Mouse (Mus musculus) forebrain, embryonic 15.5 days (tissue): ENCODE results near the gene Apol7b. TPM values are rescaled to one million over a fixed set of nuclear protein-coding genes. Genes with fewer than 3 reads are reported as not detected.
"Not testable (repeated sequence)": the region's sequence is repeated elsewhere in the genome, so short reads cannot be mapped to it uniquely, and the experiment has no call there.

ENCODE experiments used
- ATAC-seq: fragments of 200-750 bp; cut with Nextera tagmentation; replicated peaks from 2 replicates; pipeline ENCODE4 v1.8.0; 2017; ENCODE audit warnings: mild to moderate bottlenecking, moderate TSS enrichment, moderate library complexity
- H3K27ac ChIP-seq: fragments of 300-500 bp; sonication (generic); replicated peaks from 2 replicates; pipeline ENCODE4 v1.5.1; 2015; ENCODE audit warnings: mild to moderate bottlenecking, inconsistent platforms
- H3K27me3 ChIP-seq: fragments of 300-500 bp; sonication (generic); 2 replicates; pipeline ENCODE4 v1.6.1; 2015; ENCODE audit warnings: inconsistent platforms
- H3K36me3 ChIP-seq: fragments of 300-500 bp; sonication (generic); 2 replicates; pipeline ENCODE4 v1.6.1; 2015; ENCODE audit warnings: mild to moderate bottlenecking, inconsistent platforms
- H3K4me1 ChIP-seq: fragments of 300-500 bp; sonication (generic); 2 replicates; pipeline ENCODE4 v1.6.1; 2015; ENCODE audit warnings: inconsistent platforms
- H3K4me2 ChIP-seq: fragments of 300-500 bp; sonication (generic); replicated peaks from 2 replicates; pipeline ENCODE4 v1.6.1; 2015; ENCODE audit warnings: mild to moderate bottlenecking, inconsistent platforms
- H3K4me3 ChIP-seq: fragments of 300-500 bp; sonication (generic); 2 replicates; pipeline ENCODE4 v1.5.1; 2015; ENCODE audit warnings: mild to moderate bottlenecking, inconsistent platforms
- H3K9ac ChIP-seq: fragments of 300-500 bp; sonication (generic); replicated peaks from 2 replicates; pipeline ENCODE4 v1.6.1; 2015; ENCODE audit warnings: mild to moderate bottlenecking, inconsistent platforms
- H3K9me3 ChIP-seq: fragments of 300-500 bp; sonication (generic); 2 replicates; pipeline ENCODE4 v1.6.1; 2016; ENCODE audit warnings: inconsistent platforms
- WGBS: fragments of 180-500 bp; shearing (Covaris S2); methylation state at CpG from one replicate; pipeline ENCODE4 v1.1.7; 2015; ENCODE audit warnings: mixed read lengths; 5-methylcytosine and 5-hydroxymethylcytosine counted together
- polyA plus RNA-seq: library from polyadenylated mRNA; unstranded; fragments of >200 nt; fragmentation: Nextera tagmentation; extraction: Ambion mirVana; gene quantifications from 2 replicates; pipeline ENCODE4 v1.2.1, GENCODE M21; 2015

Apol7b gene
- polyA plus RNA-seq, 1 experiment from 2014 or later = not detected

- not testable (repeated sequence) for H3K27ac ChIP-seq, H3K4me1 ChIP-seq, H3K4me2 ChIP-seq, H3K27me3 ChIP-seq, H3K9ac ChIP-seq, H3K9me3 ChIP-seq, H3K36me3 ChIP-seq, H3K4me3 ChIP-seq, ATAC-seq
- WGBS = 15% methylated on average over 5 of the region's 10 CpGs
Observed at GRCm38 (mm10) chr15:77416655-77417333, 30.5 kb downstream of the Apol7b start.

- H3K9ac ChIP-seq, H3K9me3 ChIP-seq, H3K4me1 ChIP-seq, H3K4me2 ChIP-seq, H3K36me3 ChIP-seq, H3K4me3 ChIP-seq, H3K27ac ChIP-seq, H3K27me3 ChIP-seq, ATAC-seq: not testable (repeated sequence)
- 66% methylated on average over 2 of the region's 2 CpGs for WGBS
Observed at GRCm38 (mm10) chr15:77415653-77416052, 31.6 kb downstream of the Apol7b start.

- not testable (repeated sequence) for H3K36me3 ChIP-seq, H3K27me3 ChIP-seq, H3K9me3 ChIP-seq, H3K9ac ChIP-seq, H3K4me2 ChIP-seq, ATAC-seq, H3K4me1 ChIP-seq, H3K4me3 ChIP-seq, H3K27ac ChIP-seq
- 18% methylated on average over 4 of the region's 4 CpGs for WGBS
Observed at GRCm38 (mm10) chr15:77412695-77413094, 34.6 kb downstream of the Apol7b start.

DNA sequence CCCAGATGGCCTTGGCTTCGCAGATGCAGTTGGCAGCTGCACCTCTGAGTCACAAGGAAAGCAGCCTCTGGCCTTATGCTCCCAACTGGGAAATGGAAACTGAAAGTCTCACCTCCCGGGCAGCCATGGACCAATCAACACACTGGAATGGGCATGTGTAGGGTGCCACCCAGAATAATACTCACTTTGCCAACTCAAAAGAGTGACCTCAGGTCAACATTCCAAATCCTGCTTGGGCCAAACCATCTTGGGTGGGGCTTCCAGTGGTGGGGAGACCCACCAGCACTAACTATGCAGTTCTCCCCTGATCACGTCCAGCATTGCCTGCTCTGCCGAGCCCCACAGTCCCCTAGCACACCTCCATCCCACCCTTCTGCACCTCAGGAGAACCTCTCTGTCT, 36.3 kb downstream of the Apol7b start, which contains the start of gene Apol9a:
Gene Apol9a (minus strand): TSS at position 101 of the 400 bp plus-strand sequence.
- not testable (repeated sequence) for H3K4me3 ChIP-seq, H3K27me3 ChIP-seq, H3K36me3 ChIP-seq, H3K9ac ChIP-seq, H3K27ac ChIP-seq, H3K9me3 ChIP-seq, ATAC-seq, H3K4me1 ChIP-seq, H3K4me2 ChIP-seq
- 100% methylated on average over 1 of the region's 4 CpGs for WGBS

GRCm38 (mm10) chr15:77406370-77406769, 40.9 kb downstream of the Apol7b start:
- H3K27ac ChIP-seq, ATAC-seq, H3K4me3 ChIP-seq, H3K4me2 ChIP-seq, H3K9ac ChIP-seq, H3K9me3 ChIP-seq, H3K4me1 ChIP-seq, H3K36me3 ChIP-seq, H3K27me3 ChIP-seq: not testable (repeated sequence)
- 76% methylated on average over 10 of the region's 10 CpGs for whole genome bisulfite sequencing

DNA sequence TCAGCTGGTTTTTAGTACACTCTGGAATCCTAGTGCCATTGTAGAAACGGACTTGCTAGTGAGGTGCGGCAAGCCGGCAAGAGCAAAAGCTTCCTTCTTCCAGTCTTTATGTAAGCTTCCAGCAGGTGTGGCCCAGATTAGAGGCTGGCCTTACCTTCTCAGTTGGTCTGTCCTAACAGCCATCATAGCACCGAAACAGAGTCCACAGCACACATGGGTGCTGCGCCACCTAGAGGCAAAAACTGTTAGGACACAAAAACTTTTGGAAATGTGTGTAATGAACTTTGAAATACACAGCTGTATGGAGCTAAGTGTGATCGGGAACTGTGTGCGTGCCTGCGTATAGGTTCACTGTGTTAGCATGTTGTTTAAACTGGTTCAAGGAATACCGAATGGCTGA, 48.3 kb downstream of the Apol7b start, which contains the start of gene Apol7a:
Gene Apol7a (minus strand): TSS at position 84 of the 400 bp plus-strand sequence.
- not testable (repeated sequence) for H3K4me1 ChIP-seq, H3K4me3 ChIP-seq, H3K27me3 ChIP-seq, H3K4me2 ChIP-seq, H3K9ac ChIP-seq, H3K9me3 ChIP-seq, H3K27ac ChIP-seq, H3K36me3 ChIP-seq, ATAC-seq
- WGBS = 62% methylated on average over 9 of the region's 9 CpGs

GRCm38 (mm10) chr15:77397450-77398132, 49.7 kb downstream of the Apol7b start:
- not testable (repeated sequence) for ATAC-seq, H3K27me3 ChIP-seq, H3K4me1 ChIP-seq, H3K9ac ChIP-seq, H3K27ac ChIP-seq, H3K4me3 ChIP-seq, H3K4me2 ChIP-seq, H3K36me3 ChIP-seq, H3K9me3 ChIP-seq
- 82% methylated on average over 11 of the region's 11 CpGs for WGBS

- WGBS = 67% methylated on average over 3 of the region's 3 CpGs
- H3K36me3 ChIP-seq, H3K27ac ChIP-seq, ATAC-seq, H3K9ac ChIP-seq, H3K9me3 ChIP-seq, H3K4me2 ChIP-seq, H3K4me1 ChIP-seq, H3K27me3 ChIP-seq, H3K4me3 ChIP-seq: not testable (repeated sequence)
Observed at GRCm38 (mm10) chr15:77393832-77394231, 53.5 kb downstream of the Apol7b start.

- Histone ChIP-seq H3K9me3 (no peaks in the 10 kb centered on the region), H3K4me1 (no peaks in the 10 kb centered on the region), H3K4me3 (no peak overlapping the region), H3K27ac (no peak overlapping the region), H3K27me3 (no peaks in the 10 kb centered on the region), H3K9ac (no peak overlapping the region), H3K36me3 (no peaks in the 10 kb centered on the region), H3K4me2 (no peak overlapping the region)
- 93% methylated on average over 2 of the region's 2 CpGs for WGBS
- ATAC-seq = no peak
Observed at GRCm38 (mm10) chr15:77387462-77387861, 59.8 kb downstream of the Apol7b start.

DNA sequence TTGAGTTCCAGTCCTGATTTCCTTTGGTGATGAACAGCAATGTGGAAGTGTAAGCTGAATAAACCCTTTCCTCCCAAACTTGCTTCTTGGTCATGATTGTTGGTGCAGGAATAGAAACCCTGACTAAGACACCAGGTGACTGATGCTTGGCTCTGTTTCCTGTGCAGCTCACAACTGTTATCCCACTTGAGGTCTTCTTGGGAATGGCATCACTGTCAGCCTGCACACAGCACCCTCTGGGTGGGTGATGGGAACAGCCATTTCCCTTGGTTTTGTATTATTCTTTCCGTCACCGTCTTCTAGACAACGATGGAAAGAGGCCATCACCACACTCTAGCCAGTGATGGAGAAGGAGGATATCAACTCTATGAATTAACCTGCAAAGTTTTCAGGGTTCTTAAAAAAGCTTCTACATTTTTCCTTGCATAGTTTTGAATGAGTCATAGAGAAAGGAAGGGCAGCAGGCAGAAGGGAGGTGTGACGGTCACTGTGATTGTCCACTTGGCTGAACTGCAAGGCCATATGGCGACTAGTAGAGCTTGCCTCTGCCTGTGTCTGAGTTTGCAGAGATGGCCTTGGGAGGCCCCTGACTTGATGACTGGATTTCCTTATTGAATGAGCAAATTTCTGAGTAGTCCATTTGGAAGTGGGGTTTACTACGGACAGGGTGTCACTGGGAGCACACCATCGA, 62.8 kb downstream of the Apol7b start:
- WGBS = 95% methylated on average over 7 of the region's 7 CpGs
- H3K9me3 ChIP-seq = no peaks in the 10 kb centered on the region
- ATAC-seq = no peak
- no peaks in the 10 kb centered on the region for H3K27me3 ChIP-seq
- no peak overlapping the region for H3K4me3 ChIP-seq
- no peak overlapping the region for H3K27ac ChIP-seq
- no peak overlapping the region for H3K4me2 ChIP-seq
- H3K9ac ChIP-seq = no peak overlapping the region
- no peaks in the 10 kb centered on the region for H3K4me1 ChIP-seq
- no peaks in the 10 kb centered on the region for H3K36me3 ChIP-seq

DNA sequence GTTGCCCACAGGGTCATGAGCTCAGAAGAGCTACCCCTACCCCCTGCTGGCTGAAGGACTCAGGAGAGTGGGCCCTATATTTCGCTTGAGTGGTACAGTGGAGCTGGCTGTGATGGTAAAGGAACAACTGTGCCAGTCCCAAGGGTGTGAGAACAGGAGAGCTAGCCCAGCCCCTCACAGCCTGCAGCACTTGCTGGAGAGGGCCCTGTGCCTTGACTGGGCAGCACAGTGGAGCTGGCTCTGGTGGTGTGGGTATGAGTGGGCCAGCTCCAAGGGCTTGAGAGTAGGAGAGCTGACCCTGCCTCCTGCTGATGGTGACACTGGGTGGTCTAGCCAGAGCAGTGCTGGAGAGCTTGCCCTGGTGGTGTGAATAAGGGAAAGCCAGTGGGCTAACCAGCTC, 64.4 kb downstream of the Apol7b start:
- Histone ChIP-seq H3K9ac (no peak overlapping the region), H3K36me3 (no peaks in the 10 kb centered on the region), H3K27me3 (no peaks in the 10 kb centered on the region), H3K9me3 (no peaks in the 10 kb centered on the region), H3K27ac (no peak overlapping the region), H3K4me3 (no peak overlapping the region), H3K4me2 (no peak overlapping the region), H3K4me1 (no peaks in the 10 kb centered on the region)
- ATAC-seq = no peak
- 76% methylated on average over 1 of the region's 1 CpGs for WGBS

DNA sequence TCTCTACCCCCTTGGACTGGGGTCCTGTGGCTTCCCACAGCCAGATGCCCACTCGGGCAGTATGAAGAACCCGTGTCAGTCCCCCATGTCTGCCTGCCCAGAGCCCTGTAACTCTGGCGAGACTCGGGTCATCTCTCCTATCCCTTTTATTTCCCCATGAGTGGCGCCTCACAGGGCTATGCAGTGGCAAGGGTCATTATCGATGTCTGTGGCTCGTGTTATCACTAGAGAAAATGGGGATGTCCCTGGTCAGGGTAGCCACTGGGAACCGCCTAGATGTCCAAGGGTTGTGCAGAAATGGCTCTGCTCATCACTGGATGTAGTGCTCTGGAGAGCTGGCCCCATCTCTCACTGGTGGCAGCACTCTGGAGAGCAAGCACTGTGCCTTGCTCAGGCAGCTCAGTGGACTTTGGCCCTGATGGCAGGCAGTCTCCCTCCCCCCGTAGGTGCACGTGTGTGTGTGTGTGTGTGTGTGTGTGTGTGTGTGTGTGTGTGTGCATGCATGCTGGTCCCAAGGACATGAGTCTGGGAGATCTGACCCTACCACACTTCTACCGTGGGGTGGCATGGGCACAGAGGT, 64.9 kb downstream of the Apol7b start:
- no peak overlapping the region for H3K4me3 ChIP-seq
- H3K4me2 ChIP-seq = no peak overlapping the region
- no peaks in the 10 kb centered on the region for H3K4me1 ChIP-seq
- no peaks in the 10 kb centered on the region for H3K36me3 ChIP-seq
- H3K27ac ChIP-seq = no peak overlapping the region
- ATAC-seq = no peak
- 87% methylated on average over 11 of the region's 11 CpGs for WGBS
- no peaks in the 10 kb centered on the region for H3K9me3 ChIP-seq
- no peak overlapping the region for H3K9ac ChIP-seq
- no peaks in the 10 kb centered on the region for H3K27me3 ChIP-seq
